Mouse (Mus musculus) heart, postnatal 0 days (tissue): ENCODE measurements around the gene Eef1akmt2.

ENCODE experiments used
- CTCF ChIP-seq: IDR thresholded peaks from 2 replicates; pipeline ENCODE4 v1.5.1; 2016; ENCODE audit warnings: antibody characterized with exemption, control low read depth, low read depth
- EP300 ChIP-seq: IDR thresholded peaks from 2 replicates; pipeline ENCODE4 v1.6.1; 2016; ENCODE audit warnings: antibody characterized with exemption, low read depth

DNA sequence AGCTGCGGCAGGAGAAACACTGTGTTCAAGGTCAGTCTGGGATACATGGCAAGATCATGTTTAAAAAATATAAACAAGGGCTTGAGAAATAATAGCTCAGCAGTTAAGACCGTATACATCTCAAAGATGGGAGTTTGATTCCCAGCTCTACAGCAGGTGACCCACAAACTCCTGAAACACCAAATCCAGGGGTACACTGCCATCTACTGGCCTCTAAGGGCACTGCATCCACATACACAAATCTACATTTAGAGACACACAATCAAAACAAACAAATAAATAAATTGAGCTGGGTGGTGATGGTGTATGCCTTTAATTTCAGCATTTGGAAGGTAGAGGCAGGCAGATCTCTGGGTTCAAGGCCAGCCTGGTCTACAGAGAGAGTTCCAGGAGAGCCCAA lies 45.8 kb upstream of the Eef1akmt2 start:
- TF ChIP-seq CTCF (peak; percentile 54), EP300 (no peak)
